Mouse (Mus musculus): ENCODE results near the gene Slc38a3. TPM values are rescaled to one million over a fixed set of nuclear protein-coding genes. Genes with fewer than 3 reads are reported as not detected.

The Slc38a3 gene
- polyA plus RNA-seq, 1 experiment from 2014 or later: 15.1 TPM

DNA sequence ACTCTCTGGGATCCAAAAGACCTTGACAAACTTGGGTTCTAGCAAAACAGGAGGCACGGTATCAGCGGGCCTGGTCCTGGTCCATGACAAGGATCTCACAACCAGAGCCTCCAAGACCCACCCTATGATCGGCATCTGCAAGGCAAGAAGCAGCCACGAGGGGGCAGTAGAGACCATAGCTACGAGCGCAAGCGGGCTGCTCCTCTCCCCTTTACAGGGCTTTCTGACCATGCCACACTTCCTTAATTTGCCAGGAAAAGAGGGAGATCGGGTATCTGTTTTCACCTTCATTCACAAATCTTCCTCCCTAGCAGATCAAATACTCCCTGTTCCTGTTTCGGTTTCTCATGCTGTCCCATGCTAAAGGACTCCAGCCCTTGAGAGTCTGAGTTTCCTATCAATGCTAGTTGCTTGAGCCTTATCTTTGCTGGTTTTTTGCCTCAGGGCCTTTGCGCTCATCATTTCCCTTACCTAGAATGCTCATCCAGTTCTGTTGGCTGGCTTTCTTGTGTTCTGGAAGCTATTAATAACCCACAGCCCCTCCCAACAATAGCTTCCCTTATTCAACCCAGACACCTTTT lies 67.2 kb downstream of the Slc38a3 start:
- no peaks in the 10 kb centered on the region for H3K27me3 ChIP-seq (ENCODE audit: control insufficient read depth, insufficient read depth, low read length)
- peak; percentile 67; the same call in 1 of the 2 replicates for ATAC-seq (ENCODE audit: insufficient read depth, low FRiP score)
- no peak overlapping the region; the same call in 1 of the 2 replicates for H3K4me2 ChIP-seq (ENCODE audit: low read depth, low read length)
- peaks cover 18% of the 10 kb centered on the region; the same call in 1 of the 2 replicates for H3K4me1 ChIP-seq (ENCODE audit: control insufficient read depth, insufficient read depth, low read length)
- no peak overlapping the region for H3K4me3 ChIP-seq (replicated peaks; ENCODE audit: low read length)
- no peaks in the 10 kb centered on the region for H3K9me3 ChIP-seq (replicated peaks; ENCODE audit: control insufficient read depth, low read length)
- peak overlapping the region; percentile 44; the same call in 1 of the 2 replicates for H3K9ac ChIP-seq (ENCODE audit: low read length)
- no peaks in the 10 kb centered on the region for H3K36me3 ChIP-seq (ENCODE audit: control insufficient read depth, insufficient read depth, low read length)
- WGBS: 11% methylated on average over 10 of the region's 10 CpGs
- H3K27ac ChIP-seq (ENCODE audit: low read length): no peak overlapping the region

DNA sequence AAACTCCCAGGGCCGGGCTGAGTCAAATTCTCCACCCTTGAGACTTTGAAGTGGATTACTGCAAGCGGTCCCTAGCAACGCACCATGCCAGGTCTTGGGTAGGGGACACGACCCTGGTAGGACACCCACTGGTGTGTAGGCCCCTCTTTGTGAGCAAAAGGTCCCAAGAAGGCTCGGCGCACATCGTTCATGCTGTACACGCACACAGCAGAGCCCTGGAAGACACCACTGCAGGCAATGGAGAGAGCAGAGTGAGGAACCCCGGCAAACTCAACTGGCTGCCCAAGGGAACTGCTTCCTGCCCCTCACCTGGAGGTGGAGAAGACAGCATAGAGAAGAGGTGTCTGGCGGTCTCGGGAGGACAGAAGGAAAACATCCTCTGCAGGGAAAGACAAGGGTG lies 68.1 kb downstream of the Slc38a3 start:
- H3K4me1 ChIP-seq (ENCODE audit: control insufficient read depth, insufficient read depth, low read length): peaks cover 14% of the 10 kb centered on the region; the same call in 1 of the 2 replicates
- no peaks in the 10 kb centered on the region for H3K27me3 ChIP-seq (ENCODE audit: control insufficient read depth, insufficient read depth, low read length)
- no peak overlapping the region for H3K9ac ChIP-seq (ENCODE audit: low read length)
- no peak overlapping the region for H3K27ac ChIP-seq (ENCODE audit: low read length)
- 79% methylated on average over 11 of the region's 11 CpGs for WGBS
- H3K36me3 ChIP-seq (ENCODE audit: control insufficient read depth, insufficient read depth, low read length): no peaks in the 10 kb centered on the region
- no peak overlapping the region for H3K4me2 ChIP-seq (ENCODE audit: low read depth, low read length)
- no peak for ATAC-seq (ENCODE audit: insufficient read depth, low FRiP score)
- no peak overlapping the region for H3K4me3 ChIP-seq (replicated peaks; ENCODE audit: low read length)
- H3K9me3 ChIP-seq (replicated peaks; ENCODE audit: control insufficient read depth, low read length): no peaks in the 10 kb centered on the region

DNA sequence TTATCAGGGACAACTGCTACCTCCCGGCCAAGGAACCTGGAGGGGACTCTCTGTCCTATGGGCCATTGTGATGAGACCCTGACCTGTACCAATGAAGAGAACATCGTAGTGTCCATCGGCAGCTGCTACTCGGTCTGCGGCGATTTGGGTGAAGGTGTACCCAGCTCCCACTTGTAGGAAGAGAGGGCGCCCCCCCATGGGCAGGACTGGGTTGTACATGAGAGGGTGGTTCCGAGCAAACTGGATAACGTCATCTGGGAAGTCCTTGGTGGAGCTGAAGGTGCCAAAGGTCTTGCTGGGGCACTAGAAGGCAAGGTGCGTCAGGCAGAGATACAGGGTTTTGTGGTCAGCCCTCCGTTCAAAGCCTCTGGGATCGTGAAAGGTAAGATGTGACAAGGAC lies 68.6 kb downstream of the Slc38a3 start:
- Histone ChIP-seq H3K27me3 (ENCODE audit: control insufficient read depth, insufficient read depth, low read length) (no peaks in the 10 kb centered on the region), H3K36me3 (ENCODE audit: control insufficient read depth, insufficient read depth, low read length) (no peaks in the 10 kb centered on the region), H3K4me1 (ENCODE audit: control insufficient read depth, insufficient read depth, low read length) (peaks cover 14% of the 10 kb centered on the region; the same call in 1 of the 2 replicates), H3K9ac (ENCODE audit: low read length) (no peak overlapping the region), H3K4me3 (replicated peaks; ENCODE audit: low read length) (no peak overlapping the region), H3K4me2 (ENCODE audit: low read depth, low read length) (no peak overlapping the region), H3K9me3 (replicated peaks; ENCODE audit: control insufficient read depth, low read length) (no peaks in the 10 kb centered on the region), H3K27ac (ENCODE audit: low read length) (no peak overlapping the region)
- ATAC-seq (ENCODE audit: insufficient read depth, low FRiP score): no peak
- WGBS: 74% methylated on average over 12 of the region's 12 CpGs

Other genes with a start within 250 kb of the Slc38a3 start
- 38.1 and 40.2 TPM in 2 replicates for gene Tmem115, start 135.6 kb downstream of the Slc38a3 start, polyA plus RNA-seq (2015; fragmentation: Nextera tagmentation; extraction: Ambion mirVana)
- 27.4 and 30.0 TPM in 2 replicates for gene Cyb561d2, start 127.3 kb downstream of the Slc38a3 start, polyA plus RNA-seq (2015; fragmentation: Nextera tagmentation; extraction: Ambion mirVana)
- 40.8 and 42.6 TPM in 2 replicates for gene Nprl2, start 127.3 kb downstream of the Slc38a3 start, polyA plus RNA-seq (2015; fragmentation: Nextera tagmentation; extraction: Ambion mirVana)
- 0.76 and 1.6 TPM in 2 replicates for gene Zmynd10, start 122.2 kb downstream of the Slc38a3 start, polyA plus RNA-seq (2015; fragmentation: Nextera tagmentation; extraction: Ambion mirVana)
- gene Rassf1, start 118.0 kb downstream of the Slc38a3 start, polyA plus RNA-seq (2015; fragmentation: Nextera tagmentation; extraction: Ambion mirVana): 63.8 and 72.2 TPM in 2 replicates
- gene Tusc2, start 106.3 kb downstream of the Slc38a3 start, polyA plus RNA-seq (2015; fragmentation: Nextera tagmentation; extraction: Ambion mirVana): 35.0 and 38.2 TPM in 2 replicates
- gene Hyal2, start 101.6 kb downstream of the Slc38a3 start, polyA plus RNA-seq (2015; fragmentation: Nextera tagmentation; extraction: Ambion mirVana): 85.2 and 91.6 TPM in 2 replicates
- 14.9 and 16.8 TPM in 2 replicates for gene Hyal1, start 92.6 kb downstream of the Slc38a3 start, polyA plus RNA-seq (2015; fragmentation: Nextera tagmentation; extraction: Ambion mirVana)
- gene Naa80, start 90.6 kb downstream of the Slc38a3 start, polyA plus RNA-seq (2015; fragmentation: Nextera tagmentation; extraction: Ambion mirVana): 17.4 and 20.4 TPM in 2 replicates
- 1.4 and 1.9 TPM in 2 replicates for gene Hyal3, start 88.7 kb downstream of the Slc38a3 start, polyA plus RNA-seq (2015; fragmentation: Nextera tagmentation; extraction: Ambion mirVana)
- gene Ifrd2, start 81.9 kb downstream of the Slc38a3 start, polyA plus RNA-seq (2015; fragmentation: Nextera tagmentation; extraction: Ambion mirVana): 62.0 and 77.7 TPM in 2 replicates
- gene Sema3b, start 60.3 kb downstream of the Slc38a3 start, polyA plus RNA-seq (2015; fragmentation: Nextera tagmentation; extraction: Ambion mirVana): 14.9 and 16.3 TPM in 2 replicates
- gene Gnai2, start 34.2 kb downstream of the Slc38a3 start, polyA plus RNA-seq (2015; fragmentation: Nextera tagmentation; extraction: Ambion mirVana): 308 and 311 TPM in 2 replicates
- 0.42 and 2.0 TPM in 2 replicates for gene Gnat1, start 10.2 kb upstream of the Slc38a3 start, polyA plus RNA-seq (2015; fragmentation: Nextera tagmentation; extraction: Ambion mirVana)
- 15.1 and 16.8 TPM in 2 replicates for gene Sema3f, start 40.9 kb upstream of the Slc38a3 start, polyA plus RNA-seq (2015; fragmentation: Nextera tagmentation; extraction: Ambion mirVana)
- 183 and 187 TPM in 2 replicates for gene Rbm5, start 101.5 kb upstream of the Slc38a3 start, polyA plus RNA-seq (2015; fragmentation: Nextera tagmentation; extraction: Ambion mirVana)
- gene Rbm6, start 203.7 kb upstream of the Slc38a3 start, polyA plus RNA-seq (2015; fragmentation: Nextera tagmentation; extraction: Ambion mirVana): 63.7 and 71.2 TPM in 2 replicates
- 23.2 and 26.7 TPM in 2 replicates for gene Mon1a, start 218.6 kb upstream of the Slc38a3 start, polyA plus RNA-seq (2015; fragmentation: Nextera tagmentation; extraction: Ambion mirVana)
- gene Mst1r, start 237.3 kb upstream of the Slc38a3 start, polyA plus RNA-seq (2015; fragmentation: Nextera tagmentation; extraction: Ambion mirVana): 15.8 and 17.9 TPM in 2 replicates